Mouse (Mus musculus): ENCODE measurements around the gene Yipf4. TPM values are rescaled to one million over a fixed set of nuclear protein-coding genes. Genes with fewer than 3 reads are reported as not detected.

The Yipf4 gene
- polyA plus RNA-seq, 1 experiment from 2014 or later: 50.9 TPM

DNA sequence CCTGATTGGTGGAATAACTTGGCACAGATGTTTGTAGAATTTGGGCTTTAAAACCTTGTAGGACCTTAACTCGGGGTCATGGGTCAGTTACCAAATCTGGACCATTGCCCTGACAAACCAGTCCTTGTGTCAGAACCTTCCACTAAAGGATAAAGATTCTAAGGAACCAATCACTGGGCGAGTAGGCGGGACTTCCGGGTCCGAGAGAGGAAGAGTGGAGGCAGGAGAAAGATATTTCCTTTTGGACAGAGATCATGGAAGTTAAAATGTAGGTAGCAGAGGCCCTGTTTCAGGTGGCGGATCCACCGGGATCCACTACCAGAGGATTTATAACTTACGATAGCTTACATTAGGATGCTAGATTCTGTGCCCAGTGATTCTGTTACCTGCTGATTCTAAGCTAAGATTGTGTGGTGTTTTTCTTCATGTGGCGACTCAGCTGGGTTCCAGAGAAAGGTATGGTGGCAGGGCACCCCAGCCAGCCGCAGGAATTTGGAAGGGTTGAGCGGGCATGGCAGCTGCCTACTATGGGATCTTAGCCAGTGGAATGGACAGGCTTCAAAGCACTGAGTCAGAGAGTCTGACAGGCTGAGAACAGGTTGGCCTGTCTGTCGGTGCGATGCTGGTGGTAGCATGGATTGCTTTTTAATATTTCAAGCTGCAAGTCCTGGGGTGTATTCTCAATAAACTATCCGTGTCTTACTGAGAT is 8.8 kb upstream of the Yipf4 start:
- H3K4me1 ChIP-seq: no peaks in the 10 kb centered on the region
- no peak overlapping the region for H3K4me3 ChIP-seq
- no peaks in the 10 kb centered on the region for H3K27me3 ChIP-seq
- no peak for ATAC-seq (ENCODE audit: low FRiP score, low read depth)
- no peak overlapping the region for H3K27ac ChIP-seq
- no peak overlapping the region for H3K4me2 ChIP-seq (replicated peaks)
- no peaks in the 10 kb centered on the region for H3K9me3 ChIP-seq
- no peaks in the 10 kb centered on the region for H3K36me3 ChIP-seq
- no peak overlapping the region for H3K9ac ChIP-seq
- WGBS: 86% methylated on average over 14 of the region's 14 CpGs

DNA sequence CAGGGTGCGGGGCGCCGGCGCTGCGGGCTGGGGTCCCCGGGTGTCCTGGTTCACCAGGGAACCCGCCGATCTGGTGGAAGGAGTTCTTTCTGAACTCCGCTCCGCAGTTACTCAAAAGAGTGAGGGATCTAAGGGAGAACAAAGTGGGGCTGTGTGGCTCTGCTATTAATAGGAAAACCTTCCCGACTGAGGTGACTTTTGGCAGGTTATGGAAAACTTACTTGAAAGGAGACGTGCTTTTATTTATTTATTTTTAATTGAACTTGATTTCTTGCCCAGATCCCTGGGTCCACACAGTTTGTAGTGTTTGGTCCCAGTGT is 568 bp downstream of the Yipf4 start:
- Histone ChIP-seq H3K9ac (peak overlapping the region; percentile 95), H3K9me3 (no peaks in the 10 kb centered on the region), H3K27ac (peak overlapping the region; percentile 79), H3K4me3 (peak overlapping the region; percentile 98), H3K4me2 (replicated peaks) (peak overlapping the region; percentile 69), H3K4me1 (peaks cover 5% of the 10 kb centered on the region), H3K27me3 (no peaks in the 10 kb centered on the region), H3K36me3 (peaks cover 26% of the 10 kb centered on the region)
- ATAC-seq (ENCODE audit: low FRiP score, low read depth): no peak
- WGBS: under 1% methylated on average over 12 of the region's 12 CpGs

DNA sequence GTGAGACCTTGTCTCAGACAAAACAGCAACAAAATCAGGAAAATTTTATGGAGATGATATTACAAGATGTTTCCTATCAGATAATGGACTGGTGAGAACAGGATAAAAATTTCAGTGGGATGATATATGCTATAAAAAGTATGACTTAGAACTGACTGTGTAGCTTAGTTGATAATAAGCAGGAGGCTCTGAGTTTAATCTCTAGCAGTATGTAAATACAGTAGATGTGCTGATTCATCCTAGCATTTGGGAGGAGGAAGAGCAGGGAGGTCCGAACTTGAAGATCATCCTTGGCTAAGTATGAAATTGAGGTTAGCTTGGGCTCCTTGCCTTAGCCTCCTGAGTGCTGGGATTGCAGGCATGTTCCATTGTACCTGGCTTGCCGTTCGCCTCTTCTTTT is 2.3 kb downstream of the Yipf4 start:
- H3K4me2 ChIP-seq (replicated peaks): no peak overlapping the region
- H3K27ac ChIP-seq: no peak overlapping the region
- WGBS: 95% methylated on average over 3 of the region's 3 CpGs
- H3K36me3 ChIP-seq: peaks cover 35% of the 10 kb centered on the region
- ATAC-seq (ENCODE audit: low FRiP score, low read depth): no peak
- H3K9ac ChIP-seq: no peak overlapping the region
- no peak overlapping the region for H3K4me3 ChIP-seq
- no peaks in the 10 kb centered on the region for H3K9me3 ChIP-seq
- H3K4me1 ChIP-seq: peaks cover 5% of the 10 kb centered on the region
- H3K27me3 ChIP-seq: no peaks in the 10 kb centered on the region

DNA sequence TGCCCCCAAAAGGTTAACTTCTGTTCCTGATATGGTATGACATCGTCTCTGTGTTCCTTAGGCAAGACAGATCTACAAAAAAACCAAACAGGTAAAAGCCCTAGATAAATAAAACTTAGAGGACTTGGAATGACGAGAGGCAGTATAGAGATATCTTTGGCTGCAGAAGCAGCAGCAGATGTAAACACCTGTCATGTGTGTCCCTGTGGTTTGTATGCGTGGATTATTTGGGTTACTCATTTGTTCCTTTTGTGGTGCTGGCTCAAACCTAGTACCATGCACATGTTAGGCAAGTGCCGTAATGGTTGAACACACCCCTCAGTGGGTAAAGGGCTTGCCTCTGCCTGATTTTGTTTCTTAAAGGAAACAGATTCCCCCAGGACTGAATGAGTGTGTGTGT is 10.9 kb downstream of the Yipf4 start:
- H3K4me2 ChIP-seq (replicated peaks): no peak overlapping the region
- H3K27ac ChIP-seq: no peak overlapping the region
- H3K27me3 ChIP-seq: no peaks in the 10 kb centered on the region
- no peak for ATAC-seq (ENCODE audit: low FRiP score, low read depth)
- H3K9me3 ChIP-seq: no peaks in the 10 kb centered on the region
- no peak overlapping the region for H3K9ac ChIP-seq
- H3K36me3 ChIP-seq: peaks cover 47% of the 10 kb centered on the region
- WGBS: 90% methylated on average over 4 of the region's 4 CpGs
- H3K4me3 ChIP-seq: no peak overlapping the region
- H3K4me1 ChIP-seq: no peaks in the 10 kb centered on the region

DNA sequence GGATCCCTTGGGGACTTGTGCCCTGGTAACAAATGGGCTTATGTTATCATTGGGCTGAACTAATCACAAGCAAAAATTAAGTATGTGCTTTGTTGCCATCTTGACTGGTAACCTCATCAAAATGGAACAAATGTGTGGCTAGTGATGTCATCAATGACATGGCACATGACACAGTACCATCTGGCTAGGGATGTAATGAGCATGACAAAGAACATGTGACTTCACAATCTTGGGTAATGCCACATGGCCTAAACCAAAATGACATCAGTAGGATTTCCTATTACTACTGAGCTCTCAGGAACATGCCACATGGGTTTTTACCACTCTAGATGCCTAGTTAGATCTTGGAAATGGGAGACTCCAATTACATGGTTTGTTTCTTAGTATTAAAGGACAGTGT is 11.8 kb downstream of the Yipf4 start:
- Histone ChIP-seq H3K4me3 (no peak overlapping the region), H3K27ac (no peak overlapping the region), H3K4me2 (replicated peaks) (no peak overlapping the region), H3K36me3 (peaks cover 41% of the 10 kb centered on the region), H3K9ac (no peak overlapping the region), H3K4me1 (no peaks in the 10 kb centered on the region), H3K27me3 (no peaks in the 10 kb centered on the region), H3K9me3 (no peaks in the 10 kb centered on the region)
- no peak for ATAC-seq (ENCODE audit: low FRiP score, low read depth)

DNA sequence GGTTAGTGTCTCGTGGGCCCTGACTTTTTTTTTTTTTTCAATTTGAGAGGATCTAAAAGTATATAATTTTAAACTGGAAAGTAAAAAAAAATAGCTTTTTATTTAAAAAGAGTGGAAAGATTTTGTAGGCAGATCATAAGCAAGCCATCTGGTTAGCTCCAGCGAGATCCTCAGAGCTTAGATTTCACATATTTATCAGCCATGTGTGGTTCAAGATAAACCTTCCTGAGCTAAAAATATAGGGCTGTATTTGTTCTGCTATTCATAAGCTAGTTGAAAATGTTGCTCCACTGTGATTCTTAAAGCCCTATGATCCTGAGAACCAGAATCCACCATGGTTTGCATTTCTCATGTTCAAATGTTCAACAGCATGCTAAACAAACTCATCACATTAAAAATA is 18.6 kb downstream of the Yipf4 start:
- H3K9ac ChIP-seq: no peak overlapping the region
- no peak overlapping the region for H3K4me2 ChIP-seq (replicated peaks)
- H3K27me3 ChIP-seq: no peaks in the 10 kb centered on the region
- no peaks in the 10 kb centered on the region for H3K36me3 ChIP-seq
- no peaks in the 10 kb centered on the region for H3K4me1 ChIP-seq
- no peak for ATAC-seq (ENCODE audit: low FRiP score, low read depth)
- no peak overlapping the region for H3K27ac ChIP-seq
- H3K4me3 ChIP-seq: no peak overlapping the region
- no peaks in the 10 kb centered on the region for H3K9me3 ChIP-seq
- whole genome bisulfite sequencing: 74% methylated on average over 2 of the region's 2 CpGs

DNA sequence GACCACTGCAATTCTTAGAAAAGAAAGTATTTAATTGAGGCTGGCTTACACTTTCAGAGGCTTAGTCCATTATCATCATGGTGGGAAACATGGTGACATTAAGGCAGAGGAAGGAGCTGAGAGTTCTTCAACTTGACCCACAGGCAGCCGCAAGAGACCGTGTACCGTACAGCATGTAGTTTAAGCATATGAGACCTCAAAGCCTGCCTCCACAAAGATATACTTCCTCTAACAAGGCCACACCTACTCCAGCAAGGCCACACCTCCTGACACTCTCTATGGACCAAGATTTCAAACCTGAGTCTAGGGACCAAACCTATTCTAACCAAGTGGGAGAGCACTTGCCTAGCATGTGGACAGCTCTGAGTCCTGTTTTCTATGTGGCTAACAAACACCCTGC is 19.3 kb downstream of the Yipf4 start:
- Histone ChIP-seq H3K4me2 (replicated peaks) (no peak overlapping the region), H3K4me3 (no peak overlapping the region), H3K36me3 (no peaks in the 10 kb centered on the region), H3K27me3 (no peaks in the 10 kb centered on the region), H3K27ac (no peak overlapping the region), H3K9ac (no peak overlapping the region), H3K4me1 (no peaks in the 10 kb centered on the region), H3K9me3 (no peaks in the 10 kb centered on the region)
- no peak for ATAC-seq (ENCODE audit: low FRiP score, low read depth)
- 90% methylated on average over 3 of the region's 3 CpGs for WGBS

DNA sequence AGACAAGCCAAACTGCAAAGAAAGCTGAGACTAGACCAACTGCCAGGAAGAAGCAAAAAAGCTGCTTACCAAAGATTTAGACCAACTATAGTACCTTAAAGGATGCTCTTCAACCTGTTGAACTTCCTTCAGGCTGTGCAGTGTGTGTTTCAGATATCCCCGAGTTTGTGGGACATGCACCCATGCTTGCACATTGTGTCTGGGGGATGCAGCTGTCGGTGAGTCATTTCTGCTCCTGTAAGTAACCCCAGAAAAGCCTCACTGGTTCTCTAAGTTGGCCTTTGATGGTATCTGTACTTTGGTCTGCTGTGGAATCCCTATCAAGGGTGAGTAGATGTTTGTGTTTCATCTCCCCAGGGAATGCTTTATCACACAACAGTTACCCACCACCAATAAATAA is 23.0 kb downstream of the Yipf4 start:
- Histone ChIP-seq H3K9ac (no peak overlapping the region), H3K4me2 (replicated peaks) (no peak overlapping the region), H3K27me3 (no peaks in the 10 kb centered on the region), H3K36me3 (no peaks in the 10 kb centered on the region), H3K27ac (no peak overlapping the region), H3K4me1 (no peaks in the 10 kb centered on the region), H3K9me3 (no peaks in the 10 kb centered on the region), H3K4me3 (no peak overlapping the region)
- ATAC-seq (ENCODE audit: low FRiP score, low read depth): no peak
- WGBS: 90% methylated on average over 2 of the region's 2 CpGs

DNA sequence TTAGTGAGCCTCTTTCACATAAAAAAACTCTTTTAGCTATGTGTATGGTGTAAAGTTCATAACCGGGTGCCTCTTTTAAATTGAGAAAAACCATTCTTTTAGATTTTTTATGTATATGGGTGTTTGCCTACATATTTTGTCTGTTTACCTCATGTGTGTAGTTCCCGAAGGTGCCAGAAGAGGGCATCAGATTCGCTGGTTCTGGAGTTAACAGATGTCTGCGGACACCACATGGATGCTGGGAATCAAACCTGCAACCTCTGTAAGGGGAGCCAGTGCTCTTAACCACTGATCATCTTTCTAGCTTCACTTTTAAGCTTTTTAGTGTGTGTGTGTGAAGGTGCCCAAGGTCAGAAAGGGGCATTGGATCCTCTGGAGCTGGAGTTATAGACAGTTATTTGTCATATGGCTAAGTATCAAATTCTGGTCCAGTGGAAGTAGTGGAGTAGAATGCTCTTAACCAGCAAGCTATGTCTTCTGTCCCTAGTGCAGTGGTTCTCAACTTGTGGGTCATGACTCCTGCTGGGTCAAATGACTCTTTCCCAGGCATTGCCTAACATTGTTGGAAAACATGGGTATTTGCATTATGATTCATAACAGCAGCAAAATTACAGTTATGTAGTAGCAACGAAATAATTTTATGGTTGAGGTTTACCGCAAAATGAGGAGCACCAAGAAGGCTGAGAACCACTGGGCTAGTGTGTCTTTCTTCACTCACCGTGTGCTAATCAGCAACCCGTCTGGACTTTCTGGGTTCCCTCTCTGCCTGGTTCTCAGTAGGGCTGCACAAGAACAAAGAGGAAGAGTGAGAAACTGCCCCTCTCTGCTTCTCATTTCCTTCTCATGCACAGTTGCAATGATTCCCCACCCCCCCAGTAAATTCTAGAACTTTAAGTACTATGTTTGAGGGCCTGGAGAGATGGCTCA is 33.8 kb downstream of the Yipf4 start:
- Histone ChIP-seq H3K4me3 (no peak overlapping the region), H3K4me1 (peaks cover 8% of the 10 kb centered on the region), H3K27me3 (no peaks in the 10 kb centered on the region), H3K9me3 (no peaks in the 10 kb centered on the region), H3K27ac (no peak overlapping the region), H3K4me2 (replicated peaks) (no peak overlapping the region), H3K36me3 (no peaks in the 10 kb centered on the region), H3K9ac (no peak overlapping the region)
- 82% methylated on average over 8 of the region's 8 CpGs for WGBS
- no peak for ATAC-seq (ENCODE audit: low FRiP score, low read depth)

DNA sequence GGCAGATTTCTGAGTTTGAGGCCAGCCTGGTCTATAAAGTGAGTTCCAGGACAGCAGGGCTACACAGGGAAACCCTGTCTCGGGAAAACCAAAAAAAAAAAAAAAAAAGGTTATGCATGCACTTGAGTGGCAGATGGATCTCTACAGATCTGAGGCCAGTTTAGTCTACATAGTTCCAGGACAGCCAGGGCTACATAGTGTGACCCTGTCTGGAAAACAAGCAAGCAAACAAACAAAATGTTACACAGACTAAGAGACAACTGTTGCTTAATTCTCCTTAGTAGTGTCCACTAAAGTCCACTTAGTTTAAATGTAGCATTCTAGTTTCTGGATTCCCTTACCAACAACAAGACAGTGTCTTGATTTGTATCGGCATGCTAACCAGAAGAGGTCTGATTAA is 36.8 kb downstream of the Yipf4 start:
- Histone ChIP-seq H3K4me1 (peaks cover 24% of the 10 kb centered on the region), H3K4me3 (no peak overlapping the region), H3K9me3 (no peaks in the 10 kb centered on the region), H3K27ac (no peak overlapping the region), H3K27me3 (no peaks in the 10 kb centered on the region), H3K4me2 (replicated peaks) (no peak overlapping the region), H3K36me3 (no peaks in the 10 kb centered on the region), H3K9ac (no peak overlapping the region)
- ATAC-seq (ENCODE audit: low FRiP score, low read depth): no peak
- 85% methylated on average over 2 of the region's 2 CpGs for WGBS

DNA sequence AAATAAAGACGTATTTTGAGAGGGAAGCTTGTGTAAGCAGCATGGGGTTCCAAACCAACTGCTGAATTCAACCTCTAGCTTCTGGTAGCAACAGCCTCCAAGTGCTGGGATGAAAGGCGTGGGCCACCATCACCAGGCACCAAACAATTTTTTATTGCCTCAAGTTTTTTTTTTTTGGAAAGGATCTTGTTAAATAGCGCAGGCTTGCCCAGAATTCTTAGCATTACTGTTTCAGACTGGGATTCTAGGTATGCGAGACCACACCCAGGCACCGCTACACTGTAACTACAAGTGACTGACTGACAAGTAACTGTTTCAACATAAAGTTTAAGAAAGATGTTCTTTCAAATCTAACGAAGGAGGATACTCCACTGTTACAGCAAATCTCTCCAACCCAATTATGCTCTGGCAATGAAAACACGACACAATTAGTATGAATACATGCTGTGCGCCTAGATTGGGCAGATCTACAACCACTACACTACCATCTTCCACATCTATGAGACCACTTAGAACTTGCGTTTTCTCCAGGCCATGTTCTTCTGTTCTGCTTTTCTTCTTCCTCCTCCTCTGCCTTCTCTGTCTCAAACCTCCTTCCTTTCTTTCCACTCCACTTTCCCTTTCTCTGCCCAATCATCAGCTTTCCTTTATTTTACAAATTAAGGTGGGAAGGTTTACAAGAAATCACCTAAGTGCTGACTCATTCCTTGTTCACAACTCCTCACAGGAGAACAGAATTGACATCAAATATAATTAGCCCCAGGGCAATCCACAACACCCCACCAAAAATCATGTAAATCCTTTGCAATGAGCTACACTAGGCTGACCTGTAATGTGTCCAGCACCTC is 37.7 kb downstream of the Yipf4 start:
- Histone ChIP-seq H3K36me3 (no peaks in the 10 kb centered on the region), H3K4me1 (peaks cover 28% of the 10 kb centered on the region), H3K4me3 (peak overlapping the region; percentile 98), H3K4me2 (replicated peaks) (peak overlapping the region; percentile 63), H3K27ac (peak overlapping the region; percentile 98), H3K9ac (peak overlapping the region; percentile 75), H3K27me3 (no peaks in the 10 kb centered on the region), H3K9me3 (no peaks in the 10 kb centered on the region)
- whole genome bisulfite sequencing: 84% methylated on average over 9 of the region's 9 CpGs
- no peak for ATAC-seq (ENCODE audit: low FRiP score, low read depth)
